Mouse (Mus musculus) inflammation-experienced regulatory T-cells, adult 6 months (primary cell): ENCODE data around the gene Grb10. TPM values are rescaled to one million over a fixed set of nuclear protein-coding genes. Genes with fewer than 3 reads are reported as not detected.

ENCODE experiments used
- ATAC-seq: one replicate; pipeline ENCODE4 v1.8.0; 2017
- polyA plus RNA-seq, 3 experiments: library from polyadenylated mRNA; unstranded; fragments of 100-300 nt; shearing (Covaris generic); gene quantifications; one replicate each; pipeline ENCODE4 v1.2.1; 2017

The Grb10 gene
- polyA plus RNA-seq, 3 experiments from 2014 or later = not detected

- ATAC-seq = no peak
These were observed 140.7 kb downstream of the Grb10 start, which contains the start of gene Ddc for GRCm38 (mm10) chr11:11897645-11898357. Ddc (minus strand) TSS chr11:11898144.

GRCm38 (mm10) chr11:11895479-11895878, 143.0 kb downstream of the Grb10 start:
- no peak for ATAC-seq

- ATAC-seq = no peak
These were observed 144.7 kb downstream of the Grb10 start for GRCm38 (mm10) chr11:11893769-11894168.

GRCm38 (mm10) chr11:11892993-11893602, 145.4 kb downstream of the Grb10 start:
- ATAC-seq = no peak

GRCm38 (mm10) chr11:11891832-11892231, 146.7 kb downstream of the Grb10 start:
- no peak for ATAC-seq

GRCm38 (mm10) chr11:11890139-11890741, 148.2 kb downstream of the Grb10 start:
- no peak for ATAC-seq

GRCm38 (mm10) chr11:11888727-11889126, 149.8 kb downstream of the Grb10 start:
- peak; percentile 76 for ATAC-seq

- no peak for ATAC-seq
These were observed 150.4 kb downstream of the Grb10 start for GRCm38 (mm10) chr11:11888051-11888450.

- peak; percentile 72 for ATAC-seq
These were observed 152.0 kb downstream of the Grb10 start for GRCm38 (mm10) chr11:11886403-11886998.

GRCm38 (mm10) chr11:11885921-11886320, 152.6 kb downstream of the Grb10 start:
- ATAC-seq = no peak

- ATAC-seq = no peak
These were observed 153.2 kb downstream of the Grb10 start for GRCm38 (mm10) chr11:11885246-11885643.

- ATAC-seq = no peak
These were observed 153.8 kb downstream of the Grb10 start for GRCm38 (mm10) chr11:11884533-11885245.

- no peak for ATAC-seq
These were observed 156.7 kb downstream of the Grb10 start for GRCm38 (mm10) chr11:11881783-11882155.

GRCm38 (mm10) chr11:11881026-11881782, 157.3 kb downstream of the Grb10 start:
- ATAC-seq = no peak

Other genes starting within 250 kb of the Grb10 start
- gene Fignl1, start 229.7 kb downstream of the Grb10 start, polyA plus RNA-seq = 10 to 100 TPM in 2 of 3 experiments, 1 to 10 TPM in 1; 8.4 to 75.9 (median 10.4) TPM
- gene Ddc, start 140.5 kb downstream of the Grb10 start, polyA plus RNA-seq = 1 to 10 TPM in 2 of 3 experiments, under 1 TPM in 1; 0.62 to 4.9 (median 1.3) TPM